ENCODE assay signal across 8 mouse cellular contexts in the genomic region with DNA sequence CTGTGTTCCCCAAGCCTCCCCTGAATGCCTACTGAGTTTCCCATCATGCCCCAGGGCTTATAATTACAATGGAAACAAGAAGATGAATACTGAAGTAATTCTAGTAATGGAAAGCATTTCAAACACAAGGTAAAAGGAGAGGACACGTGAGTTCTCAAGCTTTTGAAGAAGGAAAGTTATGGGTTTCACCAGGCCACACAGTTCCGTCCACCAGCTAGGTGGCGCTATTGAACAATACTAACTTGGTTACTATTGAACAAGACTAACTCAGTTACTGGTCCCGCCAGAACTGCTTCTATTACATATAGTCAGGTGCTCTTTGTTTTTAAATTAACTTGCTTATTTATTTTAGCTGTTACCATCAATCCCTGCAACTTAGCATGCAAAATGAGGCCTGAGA.
DNase-seq lines count a peak whose midpoint lies in the region; ATAC-seq lines count a peak whose summit lies in the region.

No protein-coding gene starts in this region.

- H3K4me3 ChIP-seq in forebrain, embryonic 14.5 days (ENCODE audit: low read depth, low read length): no peak overlapping the region
- no peak overlapping the region for H3K4me3 ChIP-seq in forebrain, embryonic 11.5 days (ENCODE audit: low read depth, low read length)
- no peak overlapping the region for H3K4me3 ChIP-seq in forebrain, embryonic 16.5 days (replicated peaks; ENCODE audit: low read length)

- H3K36me3 ChIP-seq in forebrain, embryonic 14.5 days (ENCODE audit: control insufficient read depth, insufficient read depth, low read length): no peaks in the 10 kb centered on the region
- H3K36me3 ChIP-seq in forebrain, embryonic 11.5 days (ENCODE audit: control insufficient read depth, insufficient read depth, low read length): no peaks in the 10 kb centered on the region
- H3K36me3 ChIP-seq in forebrain, embryonic 16.5 days (ENCODE audit: control insufficient read depth, insufficient read depth): no peaks in the 10 kb centered on the region

- H3K4me1 ChIP-seq in forebrain, embryonic 14.5 days (ENCODE audit: control insufficient read depth, insufficient read depth, low read length): no peaks in the 10 kb centered on the region
- H3K4me1 ChIP-seq in forebrain, embryonic 11.5 days (replicated peaks; ENCODE audit: control insufficient read depth, insufficient read depth, low read length): no peaks in the 10 kb centered on the region
- no peaks in the 10 kb centered on the region for H3K4me1 ChIP-seq in forebrain, embryonic 16.5 days (replicated peaks; ENCODE audit: control insufficient read depth, insufficient read depth, low read length)

- 11% methylated on average over 4 of the region's 4 CpGs for WGBS in forebrain, embryonic 14.5 days
- 14% methylated on average over 4 of the region's 4 CpGs for WGBS in forebrain, embryonic 11.5 days
- WGBS in forebrain, embryonic 16.5 days: 7% methylated on average over 4 of the region's 4 CpGs

- ATAC-seq in forebrain, embryonic 14.5 days: no peak
- no peak for ATAC-seq in forebrain, embryonic 11.5 days (replicated peaks; ENCODE audit: low FRiP score)
- ATAC-seq in forebrain, embryonic 16.5 days: peak; percentile 49; the same call in 1 of the 2 replicates

- peak; percentile 73 for DNase-seq in forebrain, embryonic 14.5 days (ENCODE audit: low spot score)
- DNase-seq in forebrain, embryonic 11.5 days (ENCODE audit: low spot score): no peak
- peak; percentile 17 to 58 for DNase-seq in CD8-positive naive resting alpha-beta T cell, adult 2 months (ENCODE audit: low read depth in 2 of 2, low spot score in 2 of 2)
- peak; percentile 81 for DNase-seq in brain, adult 2 months (ENCODE audit: low read depth, low spot score)
- peak; percentile 68 for DNase-seq in kidney, postnatal 14 days
- DNase-seq in lung, postnatal 10 days: peak; percentile 74
- peak; percentile 35 to 75 for DNase-seq in spleen, postnatal 10 days (ENCODE audit: low spot score in 2 of 2)

- no peaks in the 10 kb centered on the region for H3K27me3 ChIP-seq in forebrain, embryonic 14.5 days (replicated peaks; ENCODE audit: control insufficient read depth, insufficient read depth, low read length)
- no peaks in the 10 kb centered on the region for H3K27me3 ChIP-seq in forebrain, embryonic 11.5 days (ENCODE audit: control insufficient read depth, insufficient read depth, low read length)
- H3K27me3 ChIP-seq in forebrain, embryonic 16.5 days (replicated peaks; ENCODE audit: control insufficient read depth, insufficient read depth, low read length): no peaks in the 10 kb centered on the region

- no peaks in the 10 kb centered on the region for H3K9me3 ChIP-seq in forebrain, embryonic 14.5 days (replicated peaks; ENCODE audit: control insufficient read depth, low read length)
- H3K9me3 ChIP-seq in forebrain, embryonic 11.5 days (ENCODE audit: control insufficient read depth, low read length): no peaks in the 10 kb centered on the region
- H3K9me3 ChIP-seq in forebrain, embryonic 16.5 days (ENCODE audit: control insufficient read depth, low read length): no peaks in the 10 kb centered on the region

- H3K9ac ChIP-seq in forebrain, embryonic 14.5 days (ENCODE audit: low read length): no peak overlapping the region
- H3K9ac ChIP-seq in forebrain, embryonic 11.5 days (ENCODE audit: low read length): no peak overlapping the region
- no peak overlapping the region for H3K9ac ChIP-seq in forebrain, embryonic 16.5 days (replicated peaks; ENCODE audit: low read depth, low read length)

- no peak overlapping the region for H3K27ac ChIP-seq in forebrain, embryonic 14.5 days (ENCODE audit: low read depth, low read length)
- no peak overlapping the region for H3K27ac ChIP-seq in forebrain, embryonic 11.5 days (ENCODE audit: low read depth, low read length)
- H3K27ac ChIP-seq in forebrain, embryonic 16.5 days (ENCODE audit: low read length): no peak overlapping the region

- no peak overlapping the region for H3K4me2 ChIP-seq in forebrain, embryonic 14.5 days (ENCODE audit: low read length)
- no peak overlapping the region for H3K4me2 ChIP-seq in forebrain, embryonic 11.5 days (ENCODE audit: low read depth, low read length, severe bottlenecking)
- H3K4me2 ChIP-seq in forebrain, embryonic 16.5 days (ENCODE audit: low read length): no peak overlapping the region
